Mouse (Mus musculus) hindbrain, embryonic 16.5 days (tissue): ENCODE measurements at regions not wholly inside any gene's neighbourhood (a gene's known extent, or its start where the extent isn't known, plus 50 kb on each side); places are given as distances from the start of the nearest gene placed in this dataset.

Source experiments
- ATAC-seq: fragments of 200-750 bp; cut with Nextera tagmentation; 2 replicates; pipeline ENCODE4 v1.8.0; 2017; ENCODE audit warnings: moderate TSS enrichment, moderate library complexity
- H3K27ac ChIP-seq: fragments of 300-500 bp; sonication (generic); 2 replicates; pipeline ENCODE4 v1.5.1; 2014; ENCODE audit warnings: low read depth, mild to moderate bottlenecking, control low read depth, low read length, moderate library complexity
- H3K27me3 ChIP-seq: fragments of 300-500 bp; sonication (generic); replicated peaks from 2 replicates; pipeline ENCODE4 v1.6.1; 2014; ENCODE audit warnings: low read length; ENCODE audit not compliant: control insufficient read depth, insufficient read depth
- H3K36me3 ChIP-seq: fragments of 300-500 bp; sonication (generic); 2 replicates; pipeline ENCODE4 v1.6.1; 2014; ENCODE audit warnings: mild to moderate bottlenecking, low read length, moderate library complexity, mixed read lengths; ENCODE audit not compliant: control insufficient read depth, insufficient read depth
- H3K4me1 ChIP-seq: fragments of 300-500 bp; sonication (generic); 2 replicates; pipeline ENCODE4 v1.6.1; 2014; ENCODE audit warnings: low read depth, low read length; ENCODE audit not compliant: control insufficient read depth, insufficient read depth
- H3K4me2 ChIP-seq: fragments of 300-500 bp; sonication (generic); 2 replicates; pipeline ENCODE4 v1.6.1; 2014; ENCODE audit warnings: mild to moderate bottlenecking, low read length, control low read depth, moderate library complexity
- H3K4me3 ChIP-seq: fragments of 300-500 bp; sonication (generic); 2 replicates; pipeline ENCODE4 v1.5.1; 2014; ENCODE audit warnings: mild to moderate bottlenecking, low read length, control low read depth, moderate library complexity
- H3K9ac ChIP-seq: fragments of 300-500 bp; sonication (generic); 2 replicates; pipeline ENCODE4 v1.6.1; 2014; ENCODE audit warnings: low read depth, mild to moderate bottlenecking, control low read depth, low read length, moderate library complexity
- H3K9me3 ChIP-seq: fragments of 300-500 bp; sonication (generic); 2 replicates; pipeline ENCODE4 v1.6.1; 2014; ENCODE audit warnings: mild to moderate bottlenecking, low read length, moderate library complexity; ENCODE audit not compliant: control insufficient read depth
- WGBS: fragments of 180-500 bp; shearing (Covaris S2); extraction: QIAGEN DNeasy Blood & Tissue Kit; methylation state at CpG from one replicate; pipeline ENCODE4 v1.1.7; 2014; 5-methylcytosine and 5-hydroxymethylcytosine counted together

DNA sequence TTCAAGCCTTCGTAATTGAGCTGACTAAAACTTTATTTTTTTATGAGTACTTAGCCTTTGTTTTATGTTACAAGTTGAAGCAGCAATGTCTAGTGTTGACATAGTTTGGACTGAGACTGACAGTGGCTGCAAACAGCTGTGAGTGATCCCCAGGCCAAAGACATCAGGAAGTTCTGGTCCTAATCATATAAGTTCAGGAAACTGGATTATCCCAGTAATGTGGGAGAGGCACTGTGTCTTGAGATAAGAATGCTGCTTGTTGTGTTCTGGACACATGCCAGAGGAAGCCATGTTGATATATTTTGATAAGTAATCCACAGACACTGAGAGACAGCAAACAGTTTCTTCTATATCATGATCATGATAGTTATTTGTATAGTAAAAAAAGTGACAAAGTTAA, 153.4 kb downstream of the Lrriq3 start:
- WGBS = 83% methylated on average over 1 of the region's 1 CpGs
- Histone ChIP-seq H3K4me1 (no peaks in the 10 kb centered on the region), H3K4me3 (no peak overlapping the region)

DNA sequence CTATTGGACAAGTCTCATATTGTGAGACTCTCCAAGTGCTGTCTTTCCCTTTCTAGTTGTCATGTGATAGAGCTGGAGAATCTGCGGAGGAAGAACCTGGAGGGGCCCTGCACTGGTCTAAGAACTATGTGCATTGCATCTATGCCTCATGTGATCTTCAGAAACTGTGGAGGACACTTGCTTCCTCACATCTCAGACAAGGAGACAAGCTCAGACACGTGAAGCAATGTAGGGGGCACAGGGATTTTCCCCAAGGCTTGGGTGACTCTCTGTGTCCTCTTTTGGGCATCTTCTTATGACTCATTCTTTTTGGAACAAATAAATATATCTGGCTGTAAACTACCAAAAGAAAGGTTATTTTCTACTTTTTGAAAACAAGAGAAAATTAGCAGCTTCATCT, 153.9 kb downstream of the Lrriq3 start:
- Histone ChIP-seq H3K27ac (no peak overlapping the region), H3K27me3 (no peaks in the 10 kb centered on the region), H3K9ac (no peak overlapping the region), H3K4me3 (no peak overlapping the region), H3K4me1 (no peaks in the 10 kb centered on the region), H3K4me2 (no peak overlapping the region), H3K9me3 (no peaks in the 10 kb centered on the region), H3K36me3 (no peaks in the 10 kb centered on the region)
- 78% methylated on average over 2 of the region's 2 CpGs for WGBS
- no peak for ATAC-seq

More for the DNA sequence above, 153.4 kb downstream of the Lrriq3 start:
- ATAC-seq = no peak
- Histone ChIP-seq H3K9me3 (no peaks in the 10 kb centered on the region), H3K36me3 (no peaks in the 10 kb centered on the region), H3K27me3 (no peaks in the 10 kb centered on the region), H3K27ac (no peak overlapping the region), H3K4me2 (no peak overlapping the region), H3K9ac (no peak overlapping the region)

DNA sequence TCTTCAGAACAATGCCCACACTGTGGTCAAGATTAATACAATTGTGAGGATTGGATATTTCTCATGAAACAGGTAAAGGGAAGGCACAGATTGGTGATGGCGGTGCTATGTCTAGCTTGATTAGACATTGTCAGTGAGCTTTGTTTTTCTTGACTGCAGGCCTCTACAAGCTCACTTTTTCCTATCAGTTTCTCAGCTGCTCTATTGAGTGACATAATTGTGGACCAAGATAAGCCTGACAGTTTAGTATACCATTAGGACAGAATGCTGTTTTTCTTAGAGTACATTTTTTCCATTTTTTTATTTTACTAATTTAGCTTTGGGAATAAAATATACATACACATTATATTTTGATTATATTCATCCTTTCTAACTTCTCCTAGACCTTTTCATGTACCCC, 154.7 kb downstream of the Lrriq3 start:
- no peak overlapping the region for H3K4me3 ChIP-seq
- no peak for ATAC-seq
- no peak overlapping the region for H3K27ac ChIP-seq
- WGBS = 93% methylated on average over 1 of the region's 1 CpGs
- H3K27me3 ChIP-seq = no peaks in the 10 kb centered on the region
- no peaks in the 10 kb centered on the region for H3K4me1 ChIP-seq
- H3K9me3 ChIP-seq = no peaks in the 10 kb centered on the region
- H3K36me3 ChIP-seq = no peaks in the 10 kb centered on the region
- H3K9ac ChIP-seq = no peak overlapping the region
- no peak overlapping the region for H3K4me2 ChIP-seq

DNA sequence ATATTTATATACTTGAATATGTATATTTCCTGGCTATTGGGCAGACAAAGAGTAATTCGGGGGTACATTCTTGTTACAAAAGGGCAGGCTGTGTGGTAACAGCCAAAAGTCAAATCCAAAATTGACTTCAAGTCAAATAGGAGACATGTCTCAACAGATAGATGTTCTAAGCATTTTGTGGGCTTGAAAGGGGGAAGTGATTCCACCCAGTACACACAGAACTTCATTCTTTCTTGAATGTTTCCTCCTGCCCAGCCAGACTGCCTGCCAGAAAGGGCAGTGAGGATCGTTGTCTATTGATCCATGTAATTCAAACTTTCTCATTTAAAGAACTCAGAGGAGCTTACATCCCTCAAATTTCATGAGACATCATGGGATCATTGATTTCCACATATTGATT, 157.7 kb downstream of the Lrriq3 start:
- 97% methylated on average over 2 of the region's 2 CpGs for WGBS
- H3K4me3 ChIP-seq = no peak overlapping the region
- no peaks in the 10 kb centered on the region for H3K4me1 ChIP-seq
- no peaks in the 10 kb centered on the region for H3K27me3 ChIP-seq
- ATAC-seq = no peak
- H3K9ac ChIP-seq = no peak overlapping the region
- H3K9me3 ChIP-seq = no peaks in the 10 kb centered on the region
- no peak overlapping the region for H3K4me2 ChIP-seq
- no peak overlapping the region for H3K27ac ChIP-seq
- no peaks in the 10 kb centered on the region for H3K36me3 ChIP-seq

DNA sequence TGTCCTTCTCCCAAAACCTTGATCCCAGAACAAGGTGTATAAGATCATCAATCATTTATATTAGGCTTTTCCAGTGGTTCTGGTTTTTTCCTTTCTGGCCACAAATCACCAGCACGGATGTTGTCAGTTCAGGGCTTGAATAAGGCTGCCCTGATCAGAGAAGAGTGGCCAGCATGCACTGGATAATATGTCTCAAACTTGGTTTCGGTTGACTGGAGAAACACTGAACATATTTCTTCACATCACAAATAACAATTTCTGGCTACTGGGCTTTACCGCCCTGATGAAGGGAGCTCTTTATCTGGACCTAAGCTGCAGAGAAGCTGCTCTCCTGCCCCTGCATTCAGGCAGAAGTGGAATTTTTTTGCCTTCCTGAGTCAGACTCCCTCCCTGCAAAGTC, 205.0 kb downstream of the Lrriq3 start:
- 78% methylated on average over 3 of the region's 3 CpGs for WGBS
- H3K36me3 ChIP-seq = no peaks in the 10 kb centered on the region
- no peak overlapping the region for H3K4me2 ChIP-seq
- no peaks in the 10 kb centered on the region for H3K4me1 ChIP-seq
- no peaks in the 10 kb centered on the region for H3K9me3 ChIP-seq
- H3K9ac ChIP-seq = no peak overlapping the region
- H3K27me3 ChIP-seq = no peaks in the 10 kb centered on the region
- no peak overlapping the region for H3K4me3 ChIP-seq
- H3K27ac ChIP-seq = no peak overlapping the region
- no peak for ATAC-seq

DNA sequence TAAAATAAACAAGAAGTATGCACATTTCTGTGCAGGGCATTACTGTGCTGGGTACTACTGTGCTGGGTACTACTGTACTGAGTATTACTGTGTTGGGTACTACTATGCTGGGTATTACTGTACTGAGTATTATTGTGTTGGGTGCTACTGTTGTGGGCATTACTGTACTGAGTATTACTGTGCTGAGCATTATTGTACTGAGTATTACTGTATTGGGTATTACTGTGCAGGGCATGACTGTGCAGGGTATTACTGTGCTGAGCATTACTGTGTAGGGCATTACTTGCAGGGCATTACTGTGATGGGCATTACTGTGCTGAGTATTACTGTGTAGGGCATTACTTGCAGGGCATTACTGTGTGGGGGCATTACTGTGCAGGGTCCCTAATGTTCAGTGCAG, 205.5 kb downstream of the Lrriq3 start:
- Histone ChIP-seq H3K9ac (no peak overlapping the region), H3K27me3 (no peaks in the 10 kb centered on the region), H3K4me3 (no peak overlapping the region), H3K36me3 (no peaks in the 10 kb centered on the region), H3K9me3 (no peaks in the 10 kb centered on the region), H3K4me2 (no peak overlapping the region), H3K27ac (no peak overlapping the region), H3K4me1 (no peaks in the 10 kb centered on the region)
- 0 out of 2 replicates have a peak, but pooled peaks have one; percentile 20 for ATAC-seq

DNA sequence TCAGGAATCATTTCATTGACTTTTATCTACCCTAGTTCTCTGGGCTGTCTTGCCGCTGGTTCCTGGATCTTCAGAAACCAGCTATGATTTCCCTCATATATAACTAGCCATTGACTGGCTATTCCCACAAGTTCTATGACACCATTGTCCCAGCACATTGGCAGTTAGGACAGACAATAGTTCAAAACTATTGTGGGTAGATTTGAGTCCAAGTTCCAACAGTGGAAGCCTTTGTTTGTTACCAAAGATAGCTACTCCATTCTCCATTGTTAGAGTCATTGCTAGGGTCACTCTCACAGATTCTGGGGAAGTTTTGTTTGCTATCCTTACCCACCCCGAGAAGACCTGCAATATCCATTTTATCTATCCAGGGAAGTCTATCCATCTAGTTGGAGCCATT, 229.1 kb downstream of the Lrriq3 start:
- no peak for ATAC-seq
- Histone ChIP-seq H3K9ac (no peak overlapping the region), H3K36me3 (no peaks in the 10 kb centered on the region), H3K4me3 (no peak overlapping the region), H3K4me2 (no peak overlapping the region), H3K9me3 (no peaks in the 10 kb centered on the region), H3K27ac (no peak overlapping the region), H3K27me3 (no peaks in the 10 kb centered on the region), H3K4me1 (no peaks in the 10 kb centered on the region)
- 88% methylated on average over 2 of the region's 2 CpGs for WGBS

DNA sequence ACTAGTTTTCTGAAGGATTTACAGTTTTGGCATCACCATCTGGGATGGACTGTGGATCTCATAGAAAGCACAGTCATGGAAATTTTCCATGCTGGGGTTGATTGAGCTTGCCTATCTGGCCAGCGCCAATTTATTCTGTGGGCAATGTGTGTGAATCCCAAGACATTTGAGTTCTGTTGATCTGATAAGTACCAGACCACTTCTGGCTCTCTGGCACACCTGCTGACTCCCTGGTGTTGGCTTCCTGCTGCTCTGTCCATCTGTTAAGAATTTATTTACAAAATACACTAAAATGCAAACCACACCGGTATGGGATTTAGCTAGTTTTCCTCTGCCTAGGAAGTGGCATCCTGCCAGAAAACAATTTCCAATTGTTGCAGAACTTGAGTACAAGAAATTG, 236.5 kb downstream of the Lrriq3 start:
- 55% methylated on average over 2 of the region's 2 CpGs for WGBS
- H3K4me1 ChIP-seq = no peaks in the 10 kb centered on the region
- H3K36me3 ChIP-seq = no peaks in the 10 kb centered on the region
- no peak overlapping the region for H3K4me2 ChIP-seq
- H3K9ac ChIP-seq = no peak overlapping the region
- no peak overlapping the region for H3K4me3 ChIP-seq
- H3K9me3 ChIP-seq = no peaks in the 10 kb centered on the region
- no peaks in the 10 kb centered on the region for H3K27me3 ChIP-seq
- ATAC-seq = peak; percentile 80
- no peak overlapping the region for H3K27ac ChIP-seq

DNA sequence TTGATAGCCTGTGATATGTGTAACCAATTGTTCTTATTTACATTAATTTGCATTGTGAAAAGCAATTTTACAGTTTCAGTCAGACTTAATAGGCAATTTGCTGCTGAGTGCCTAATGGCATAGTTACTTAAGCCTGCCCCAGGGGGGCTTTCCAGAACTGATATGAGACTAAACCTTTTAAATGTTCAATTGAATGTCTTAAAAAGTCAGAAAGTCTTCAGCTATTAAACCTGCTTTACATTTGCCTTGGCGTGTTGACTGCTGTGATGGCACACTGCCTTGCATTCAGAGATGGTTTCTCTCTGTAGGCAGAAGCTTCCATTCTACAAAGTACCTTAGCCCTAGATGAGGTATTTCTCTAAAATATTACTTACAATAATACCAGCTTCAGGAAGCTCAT, 256.0 kb downstream of the Lrriq3 start:
- Histone ChIP-seq H3K27ac (no peak overlapping the region), H3K4me2 (no peak overlapping the region), H3K9me3 (no peaks in the 10 kb centered on the region), H3K4me3 (no peak overlapping the region), H3K4me1 (no peaks in the 10 kb centered on the region), H3K9ac (no peak overlapping the region), H3K36me3 (no peaks in the 10 kb centered on the region), H3K27me3 (no peaks in the 10 kb centered on the region)
- 0 out of 2 replicates have a peak, but pooled peaks have one; percentile 20 for ATAC-seq
- 52% methylated on average over 1 of the region's 1 CpGs for WGBS

DNA sequence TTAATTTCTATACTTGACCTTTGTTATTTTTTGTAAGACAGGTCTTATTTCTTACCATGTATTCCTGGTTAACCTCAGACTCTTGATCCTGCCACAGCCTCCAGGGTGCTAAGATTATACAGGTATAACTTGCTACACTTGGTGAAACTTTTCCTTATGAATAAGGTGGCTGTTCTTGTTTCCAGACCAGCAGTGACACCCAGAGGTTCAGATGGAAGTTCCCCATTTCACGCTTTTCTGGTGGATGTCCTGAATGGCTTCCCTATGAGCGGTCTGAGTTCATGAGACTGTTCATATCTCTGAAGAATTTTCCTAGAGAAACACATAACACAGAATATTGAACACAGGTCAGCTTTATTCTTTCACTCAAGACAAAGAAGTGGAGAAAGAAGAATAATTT, 258.4 kb downstream of the Lrriq3 start:
- Histone ChIP-seq H3K27me3 (no peaks in the 10 kb centered on the region), H3K4me1 (no peaks in the 10 kb centered on the region), H3K4me3 (no peak overlapping the region), H3K27ac (no peak overlapping the region), H3K4me2 (no peak overlapping the region), H3K9ac (no peak overlapping the region), H3K36me3 (no peaks in the 10 kb centered on the region), H3K9me3 (no peaks in the 10 kb centered on the region)
- WGBS = 86% methylated on average over 2 of the region's 2 CpGs
- no peak for ATAC-seq
